Mouse (Mus musculus) neural tube, embryonic 15.5 days (tissue): ENCODE measurements around the gene B4galnt1. TPM values are rescaled to one million over a fixed set of nuclear protein-coding genes. Genes with fewer than 3 reads are reported as not detected.

Source experiments
- ATAC-seq: fragments of 200-750 bp; cut with Nextera tagmentation; 2 replicates; pipeline ENCODE4 v1.8.0; 2017; ENCODE audit warnings: mild to moderate bottlenecking, moderate TSS enrichment, moderate library complexity; ENCODE audit not compliant: low FRiP score
- H3K27ac ChIP-seq: fragments of 300-500 bp; sonication (generic); replicated peaks from 2 replicates; pipeline ENCODE4 v1.5.1; 2015; ENCODE audit warnings: mild to moderate bottlenecking, inconsistent platforms
- H3K27me3 ChIP-seq: fragments of 300-500 bp; sonication (generic); replicated peaks from 2 replicates; pipeline ENCODE4 v1.6.1; 2015; ENCODE audit warnings: inconsistent platforms
- H3K36me3 ChIP-seq: fragments of 300-500 bp; sonication (generic); 2 replicates; pipeline ENCODE4 v1.6.1; 2015; ENCODE audit warnings: inconsistent platforms
- H3K4me1 ChIP-seq: fragments of 300-500 bp; sonication (generic); 2 replicates; pipeline ENCODE4 v1.6.1; 2015; ENCODE audit warnings: inconsistent platforms
- H3K4me2 ChIP-seq: fragments of 300-500 bp; sonication (generic); 2 replicates; pipeline ENCODE4 v1.6.1; 2015; ENCODE audit warnings: inconsistent platforms, mild to moderate bottlenecking, moderate library complexity
- H3K4me3 ChIP-seq: fragments of 300-500 bp; sonication (generic); replicated peaks from 2 replicates; pipeline ENCODE4 v1.5.1; 2015; ENCODE audit warnings: mild to moderate bottlenecking, inconsistent platforms
- H3K9ac ChIP-seq: fragments of 300-500 bp; sonication (generic); replicated peaks from 2 replicates; pipeline ENCODE4 v1.6.1; 2015; ENCODE audit warnings: mild to moderate bottlenecking, inconsistent platforms
- H3K9me3 ChIP-seq: fragments of 300-500 bp; sonication (generic); replicated peaks from 2 replicates; pipeline ENCODE4 v1.6.1; 2016; ENCODE audit warnings: inconsistent platforms
- WGBS: fragments of 180-500 bp; shearing (Covaris S2); methylation state at CpG from one replicate; pipeline ENCODE4 v1.1.7; 2015; ENCODE audit warnings: mixed read lengths; 5-methylcytosine and 5-hydroxymethylcytosine counted together
- polyA plus RNA-seq: library from polyadenylated mRNA; unstranded; fragments of >200 nt; fragmentation: Nextera tagmentation; extraction: Ambion mirVana; gene quantifications from 2 replicates; pipeline ENCODE4 v1.2.1, GENCODE M21; 2015

The B4galnt1 gene
- polyA plus RNA-seq: 69.5 and 70.4 TPM in 2 replicates

GRCm38 (mm10) chr10:127164631-127165353, at the start of gene B4galnt1:
Gene B4galnt1 (plus strand): TSS chr10:127165225.
- peaks cover 14% of the 10 kb centered on the region for H3K36me3 ChIP-seq
- no peaks in the 10 kb centered on the region for H3K9me3 ChIP-seq
- peak within 1 kb of the TSS; percentile 95 for H3K27ac ChIP-seq
- peak within 1 kb of the TSS; percentile 97 for H3K9ac ChIP-seq
- peaks cover 26% of the 10 kb centered on the region for H3K4me1 ChIP-seq
- peak within 1 kb of the TSS; percentile 73 for H3K4me3 ChIP-seq
- peak within 1 kb of the TSS; percentile 81 for H3K4me2 ChIP-seq
- peaks cover 24% of the 10 kb centered on the region for H3K27me3 ChIP-seq
- 2% methylated on average over 52 of the region's 52 CpGs for WGBS
- peak; percentile 89 for ATAC-seq

- Histone ChIP-seq H3K4me3 (no peak overlapping the region), H3K4me2 (no peak overlapping the region), H3K36me3 (peaks cover 45% of the 10 kb centered on the region), H3K27ac (no peak overlapping the region), H3K4me1 (peaks cover 35% of the 10 kb centered on the region), H3K9me3 (no peaks in the 10 kb centered on the region), H3K9ac (no peak overlapping the region), H3K27me3 (no peaks in the 10 kb centered on the region)
- 91% methylated on average over 11 of the region's 11 CpGs for WGBS
- no peak for ATAC-seq
Observed at GRCm38 (mm10) chr10:127118470-127118869, 46.6 kb upstream of the B4galnt1 start.

GRCm38 (mm10) chr10:127119229-127119628, 45.8 kb upstream of the B4galnt1 start:
- ATAC-seq: no peak
- Histone ChIP-seq H3K9me3 (no peaks in the 10 kb centered on the region), H3K27me3 (no peaks in the 10 kb centered on the region), H3K27ac (no peak overlapping the region), H3K4me2 (0 out of 2 replicates have a peak overlapping the region, but pooled peaks have one; percentile 95), H3K9ac (no peak overlapping the region), H3K4me3 (0 out of 2 replicates have a peak overlapping the region, but pooled peaks have one; percentile 3), H3K4me1 (peaks cover 39% of the 10 kb centered on the region), H3K36me3 (peaks cover 45% of the 10 kb centered on the region)
- WGBS: 94% methylated on average over 10 of the region's 10 CpGs

GRCm38 (mm10) chr10:127120301-127121065, 44.5 kb upstream of the B4galnt1 start:
- H3K27ac ChIP-seq: peak overlapping the region; percentile 67
- H3K4me3 ChIP-seq: peak overlapping the region; percentile 96
- peak; percentile 48 for ATAC-seq
- H3K9ac ChIP-seq: peak overlapping the region; percentile 84
- H3K4me1 ChIP-seq: peaks cover 39% of the 10 kb centered on the region
- H3K36me3 ChIP-seq: peaks cover 40% of the 10 kb centered on the region
- H3K27me3 ChIP-seq: no peaks in the 10 kb centered on the region
- no peaks in the 10 kb centered on the region for H3K9me3 ChIP-seq
- H3K4me2 ChIP-seq: peak overlapping the region; percentile 95
- 1% methylated on average over 34 of the region's 34 CpGs for WGBS

GRCm38 (mm10) chr10:127121066-127121477, 44.0 kb upstream of the B4galnt1 start, which contains the start of gene Os9:
Gene Os9 (minus strand): TSS chr10:127121131.
- H3K36me3 ChIP-seq: peaks cover 34% of the 10 kb centered on the region
- H3K4me3 ChIP-seq: peak within 1 kb of the TSS; percentile 96
- peak within 1 kb of the TSS; percentile 91 for H3K27ac ChIP-seq
- 0% methylated on average over 19 of the region's 19 CpGs for WGBS
- H3K27me3 ChIP-seq: no peaks in the 10 kb centered on the region
- peaks cover 39% of the 10 kb centered on the region for H3K4me1 ChIP-seq
- peak within 1 kb of the TSS; percentile 95 for H3K4me2 ChIP-seq
- no peaks in the 10 kb centered on the region for H3K9me3 ChIP-seq
- ATAC-seq: peak; percentile 94
- peak within 1 kb of the TSS; percentile 84 for H3K9ac ChIP-seq

- H3K27ac ChIP-seq: peak overlapping the region; percentile 91
- H3K4me2 ChIP-seq: peak overlapping the region; percentile 59
- WGBS: 74% methylated on average over 3 of the region's 3 CpGs
- ATAC-seq: no peak
- H3K36me3 ChIP-seq: peaks cover 25% of the 10 kb centered on the region
- no peaks in the 10 kb centered on the region for H3K27me3 ChIP-seq
- H3K4me1 ChIP-seq: peaks cover 39% of the 10 kb centered on the region
- no peaks in the 10 kb centered on the region for H3K9me3 ChIP-seq
- H3K4me3 ChIP-seq: peak overlapping the region; percentile 96
- H3K9ac ChIP-seq: peak overlapping the region; percentile 45
Observed at GRCm38 (mm10) chr10:127122018-127122417, 43.0 kb upstream of the B4galnt1 start.

- H3K4me2 ChIP-seq: peak overlapping the region; percentile 59
- peak; percentile 45 for ATAC-seq
- peaks cover 17% of the 10 kb centered on the region for H3K36me3 ChIP-seq
- peak overlapping the region; percentile 96 for H3K4me3 ChIP-seq
- no peaks in the 10 kb centered on the region for H3K27me3 ChIP-seq
- peak overlapping the region; percentile 91 for H3K27ac ChIP-seq
- H3K9me3 ChIP-seq: no peaks in the 10 kb centered on the region
- WGBS: 8% methylated on average over 13 of the region's 13 CpGs
- H3K9ac ChIP-seq: peak overlapping the region; percentile 40; the same call in 1 of the 2 replicates
- H3K4me1 ChIP-seq: peaks cover 39% of the 10 kb centered on the region
Observed at GRCm38 (mm10) chr10:127122784-127123435, 42.1 kb upstream of the B4galnt1 start.

GRCm38 (mm10) chr10:127123436-127123805, 41.6 kb upstream of the B4galnt1 start:
- ATAC-seq: peak; percentile 19
- WGBS: 10% methylated on average over 4 of the region's 4 CpGs
- H3K9me3 ChIP-seq: no peaks in the 10 kb centered on the region
- peak overlapping the region; percentile 59 for H3K4me2 ChIP-seq
- H3K27ac ChIP-seq: peak overlapping the region; percentile 91
- H3K9ac ChIP-seq: peak overlapping the region; percentile 40; the same call in 1 of the 2 replicates
- H3K27me3 ChIP-seq: no peaks in the 10 kb centered on the region
- peak overlapping the region; percentile 96 for H3K4me3 ChIP-seq
- peaks cover 11% of the 10 kb centered on the region for H3K36me3 ChIP-seq
- H3K4me1 ChIP-seq: peaks cover 39% of the 10 kb centered on the region

- WGBS: 77% methylated on average over 9 of the region's 9 CpGs
- peaks cover 24% of the 10 kb centered on the region for H3K4me1 ChIP-seq
- no peaks in the 10 kb centered on the region for H3K36me3 ChIP-seq
Observed at GRCm38 (mm10) chr10:127125210-127126001, 39.6 kb upstream of the B4galnt1 start.

GRCm38 (mm10) chr10:127126579-127126978, 38.4 kb upstream of the B4galnt1 start:
- no peaks in the 10 kb centered on the region for H3K36me3 ChIP-seq
- H3K27me3 ChIP-seq: no peaks in the 10 kb centered on the region
- no peak overlapping the region for H3K27ac ChIP-seq
- no peaks in the 10 kb centered on the region for H3K9me3 ChIP-seq
- 90% methylated on average over 5 of the region's 5 CpGs for WGBS
- no peak for ATAC-seq
- H3K4me3 ChIP-seq: no peak overlapping the region
- H3K4me1 ChIP-seq: peaks cover 22% of the 10 kb centered on the region
- H3K4me2 ChIP-seq: no peak overlapping the region
- no peak overlapping the region for H3K9ac ChIP-seq

More at GRCm38 (mm10) chr10:127125210-127126001, 39.6 kb upstream of the B4galnt1 start:
- no peak overlapping the region for H3K27ac ChIP-seq
- H3K9me3 ChIP-seq: no peaks in the 10 kb centered on the region
- H3K4me3 ChIP-seq: no peak overlapping the region
- ATAC-seq: no peak
- no peak overlapping the region for H3K9ac ChIP-seq
- no peak overlapping the region for H3K4me2 ChIP-seq
- H3K27me3 ChIP-seq: no peaks in the 10 kb centered on the region
